Mouse (Mus musculus) right cerebral cortex, adult 18-20 months (tissue): Measurements from ENCODE around the gene Dbil5.
"Not testable (repeated sequence)": the region's sequence is repeated elsewhere in the genome, so short reads cannot be mapped to it uniquely, and the experiment has no call there.

Experiments
- DNase-seq: peaks from one replicate; pipeline ENCODE4 v3.0.0; 2022; ENCODE audit warnings: mixed read lengths

Gene Dbil5

DNA sequence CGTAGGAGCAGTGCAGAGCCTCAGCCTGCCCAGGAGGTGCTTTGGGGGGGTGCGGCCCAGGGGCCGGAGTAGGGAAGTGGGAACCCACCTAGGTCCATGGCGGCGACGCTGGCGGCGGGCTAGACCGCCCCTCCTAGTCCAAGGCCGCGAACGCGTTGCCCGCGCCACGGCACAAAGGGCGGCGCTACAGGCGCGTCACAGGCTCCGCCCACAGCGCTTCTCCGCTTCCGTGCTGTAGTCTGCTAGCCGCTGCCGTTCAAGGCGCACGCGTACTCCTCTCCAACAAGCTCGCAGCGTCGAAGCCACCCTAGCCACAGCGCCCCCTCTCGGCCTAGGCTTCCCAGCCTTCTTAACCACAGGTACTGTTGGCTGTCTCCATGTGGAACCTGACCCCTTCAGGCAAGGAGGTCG lies at the start of gene Dbil5, which contains the start of gene Gemin4:
Gene Dbil5, plus strand, starts transcription at position 219 of the 411 bp plus-strand sequence.
Gene Gemin4, minus strand, starts transcription at position 275 of the 411 bp plus-strand sequence.
- DNase-seq, result peak; percentile 98

DNA sequence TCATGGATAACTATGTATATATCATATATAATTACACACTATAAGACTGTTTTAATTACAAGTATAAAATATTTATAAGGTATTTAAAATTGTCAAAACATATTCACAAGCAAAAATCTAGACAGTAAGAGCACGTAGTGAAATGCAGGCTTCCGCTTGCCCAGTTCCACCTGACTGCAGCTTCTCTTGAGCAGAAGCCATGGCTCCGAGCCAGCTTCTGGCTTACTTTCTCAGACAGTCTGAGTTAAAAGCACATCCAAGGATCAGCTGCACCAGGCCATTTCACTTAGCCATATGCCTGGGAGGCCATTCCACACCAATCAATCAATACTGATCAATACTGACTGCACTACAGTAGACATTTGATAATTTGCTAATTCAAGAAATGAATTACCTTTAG lies 48.4 kb upstream of the Dbil5 start:
- no peak for DNase-seq

GRCm38 (mm10) chr11:76170207-76170606 lies 47.2 kb upstream of the Dbil5 start:
- no peak for DNase-seq

GRCm38 (mm10) chr11:76178726-76179494 lies 38.5 kb upstream of the Dbil5 start:
- DNase-seq, result peak; percentile 57

DNA sequence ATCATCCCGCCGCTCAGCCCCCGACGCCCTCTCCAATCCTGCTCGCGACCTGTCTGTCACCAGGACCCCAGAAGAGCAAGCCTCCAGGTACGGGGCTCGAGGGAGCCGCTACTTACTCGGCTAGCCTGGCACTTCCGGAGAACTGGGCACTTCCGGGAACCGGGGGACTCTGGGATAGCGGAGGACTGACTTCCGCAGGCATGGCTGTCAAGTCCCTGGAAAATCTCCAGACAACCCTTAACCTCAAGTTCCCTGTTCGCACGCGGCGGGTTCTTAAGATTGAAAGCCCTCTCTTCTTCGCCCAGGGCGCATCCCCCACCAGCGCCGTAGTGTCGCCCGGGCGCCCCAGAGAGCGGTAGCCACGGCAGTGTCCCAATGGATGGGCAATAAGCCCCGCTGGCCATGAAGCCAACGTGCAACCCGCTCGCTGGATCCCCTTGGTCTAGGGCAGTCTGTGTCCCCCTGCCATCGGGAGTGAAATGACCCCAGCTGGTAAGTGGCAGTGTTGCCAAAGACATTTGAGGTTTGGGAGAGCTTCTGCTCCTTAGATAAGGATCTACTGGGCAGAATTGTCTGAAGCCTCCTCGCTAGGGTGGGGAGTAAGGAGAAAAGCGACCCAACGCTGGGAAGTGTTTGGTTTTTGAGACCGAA lies 37.8 kb upstream of the Dbil5 start, which contains the start of the genes Vps53 and Fam57a:
Gene Vps53, minus strand, starts transcription at position 153 of the 651 bp plus-strand sequence.
Gene Fam57a, plus strand, starts transcription at position 177 of the 651 bp plus-strand sequence.
- DNase-seq, result peak; percentile 94

- DNase-seq, result no peak
Observed at GRCm38 (mm10) chr11:76180146-76180540, 37.3 kb upstream of the Dbil5 start.

DNA sequence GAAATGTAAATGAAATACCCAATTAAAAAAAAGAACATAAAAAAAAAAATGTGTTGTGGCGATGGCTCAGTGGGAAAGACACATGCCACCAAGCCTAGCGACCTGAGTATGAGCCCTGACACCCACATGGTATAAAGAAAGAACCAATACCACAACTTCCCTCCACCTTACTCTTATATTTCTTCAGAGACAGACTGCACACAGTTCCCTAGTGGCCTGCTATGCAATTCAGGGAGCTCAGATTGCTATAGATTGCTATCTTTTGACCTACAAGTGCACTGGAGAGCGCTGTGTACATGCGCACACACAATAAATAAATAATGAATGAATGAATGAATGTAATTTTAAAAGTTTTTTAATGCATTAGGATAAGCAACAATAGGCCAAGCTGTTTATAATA lies 33.7 kb upstream of the Dbil5 start:
- no peak for DNase-seq

DNA sequence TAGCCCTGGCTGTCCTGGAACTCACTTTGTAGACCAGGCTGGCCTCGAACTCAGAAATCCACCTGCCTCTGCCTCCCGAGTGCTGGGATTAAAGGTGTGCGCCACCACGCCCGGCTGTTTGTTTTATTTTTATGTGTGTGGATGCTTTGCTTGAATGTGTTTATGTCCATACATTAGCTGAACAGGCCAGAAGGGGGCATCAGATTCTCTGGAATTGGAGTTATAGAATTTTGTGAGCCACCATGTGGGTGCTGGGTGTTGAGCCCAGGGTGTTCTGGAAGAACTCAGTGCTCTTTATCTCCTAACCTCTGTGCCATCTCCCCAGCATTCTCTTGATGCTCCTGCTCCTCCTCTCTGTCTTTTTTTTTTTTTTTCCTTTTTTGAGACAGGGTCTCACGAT lies 30.5 kb upstream of the Dbil5 start:
- DNase-seq, result no peak

DNA sequence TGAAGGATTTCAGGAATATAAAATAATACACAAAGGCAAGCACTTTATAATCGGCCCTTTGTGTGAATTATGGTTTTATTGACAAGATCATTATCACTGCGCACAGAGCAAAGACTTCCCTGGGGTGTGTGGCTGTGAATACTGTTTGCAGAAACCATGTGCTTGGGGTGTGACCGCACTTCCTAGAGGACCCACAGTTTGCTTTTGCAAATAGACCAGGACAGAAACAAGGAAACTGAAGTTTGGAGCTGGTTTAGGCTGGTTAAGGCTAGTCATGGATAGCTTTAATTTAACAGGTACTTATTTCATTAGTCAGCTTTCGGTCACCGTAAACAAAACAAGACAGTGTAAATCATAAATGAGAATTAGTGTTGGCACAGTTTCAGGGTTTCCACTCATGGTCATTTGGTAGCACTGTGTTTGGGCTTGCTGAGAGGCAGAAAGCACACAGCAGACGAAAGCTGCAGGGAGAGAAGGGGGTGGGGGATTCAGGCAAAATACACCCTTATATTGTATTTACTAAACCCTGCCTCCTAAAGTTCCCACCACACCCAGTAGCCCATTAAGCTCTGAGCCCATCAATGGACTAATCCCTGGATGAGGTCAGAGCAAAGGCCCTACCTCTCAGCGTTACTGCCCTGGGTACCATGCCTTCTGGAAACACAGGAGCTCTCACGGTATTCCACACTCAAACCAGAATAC lies 21.0 kb upstream of the Dbil5 start:
- no peak for DNase-seq

DNA sequence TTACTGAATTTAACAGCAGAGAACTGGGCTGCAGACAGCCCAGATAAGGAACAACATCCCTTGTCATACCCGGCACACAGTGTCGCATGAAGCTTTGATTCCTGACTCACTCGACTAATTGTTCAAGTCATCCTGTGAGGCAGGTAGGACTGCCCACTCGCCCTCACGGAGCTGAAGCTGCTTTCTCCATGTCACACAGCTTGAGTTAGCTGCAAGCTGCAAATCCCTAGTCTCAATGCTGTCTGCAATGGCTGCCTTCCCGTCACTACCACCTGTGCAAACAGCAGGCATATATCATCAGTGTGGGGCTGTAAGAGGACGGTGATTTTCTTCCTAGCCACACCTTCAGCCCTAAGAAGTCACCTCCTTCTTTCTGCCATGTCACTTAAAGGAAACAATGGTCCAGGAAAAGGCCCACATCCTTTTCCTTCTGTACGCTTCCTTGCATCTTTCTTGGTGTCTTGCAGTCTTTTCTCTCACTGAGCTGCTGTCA lies 20.4 kb upstream of the Dbil5 start:
- DNase-seq, result no peak

DNA sequence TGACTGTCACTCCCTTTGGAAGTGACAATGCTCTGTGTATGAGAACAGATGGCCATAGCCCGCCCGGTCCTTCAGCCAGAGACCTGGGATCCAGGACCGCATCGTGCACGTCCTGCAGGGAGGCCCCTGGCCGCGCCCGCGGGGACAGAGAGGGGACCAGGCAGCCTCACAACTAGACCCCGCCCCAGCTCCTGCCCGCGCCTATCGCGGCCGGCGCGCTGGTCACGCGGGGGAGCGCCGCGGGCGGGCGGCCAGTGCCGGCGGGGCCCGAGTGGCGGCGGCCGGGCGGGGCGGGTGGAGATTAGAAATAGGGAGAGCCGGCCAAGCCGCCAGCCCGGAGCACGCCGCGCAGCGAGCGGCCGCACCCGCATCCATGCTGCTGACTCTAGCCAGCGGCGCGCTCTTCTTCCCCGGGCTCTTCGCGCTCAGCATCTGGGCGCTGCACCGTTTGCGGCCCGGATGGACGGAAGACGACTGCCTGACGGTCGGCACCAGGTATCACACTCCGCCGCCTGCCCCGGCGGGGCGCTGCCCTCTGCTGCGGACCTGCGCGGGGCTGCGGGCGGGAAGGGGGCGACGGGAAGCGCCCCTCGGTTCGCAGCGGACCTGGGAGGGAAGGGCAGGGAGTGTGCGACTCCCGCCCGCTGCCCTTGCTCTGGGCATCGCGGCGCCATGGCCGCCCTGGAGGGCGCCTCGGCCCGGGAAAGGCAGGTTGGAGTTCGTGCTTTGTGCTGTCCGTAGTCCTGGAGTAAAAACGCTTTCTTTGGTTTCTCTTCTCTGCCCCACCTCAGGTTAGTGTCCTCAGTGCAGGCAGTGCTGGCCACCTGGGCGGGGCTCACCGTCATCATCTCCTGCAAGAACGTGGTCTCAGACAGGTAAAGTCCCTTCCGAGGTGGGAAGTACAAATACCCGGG lies 15.4 kb upstream of the Dbil5 start:
- DNase-seq, result peak; percentile 89

DNA sequence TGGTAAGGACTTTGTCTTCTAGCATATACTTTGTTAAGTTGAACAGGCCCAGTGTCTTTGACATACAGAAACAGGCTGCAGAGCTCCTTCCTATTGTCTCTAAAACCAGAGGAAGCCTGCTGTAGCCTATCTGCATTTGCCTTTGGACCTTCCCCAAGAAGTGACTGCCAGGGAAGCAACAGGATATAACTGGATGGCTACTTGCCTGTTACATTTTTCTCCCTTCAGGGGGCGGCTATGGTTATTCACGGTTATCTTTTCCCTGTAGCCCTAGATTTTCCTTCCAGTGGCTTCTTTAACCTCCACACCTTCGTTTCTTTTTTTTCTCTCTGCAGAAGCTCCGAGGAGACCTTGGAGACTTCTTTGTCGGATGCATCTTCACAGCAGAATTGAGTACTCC lies 10.6 kb upstream of the Dbil5 start:
- DNase-seq, result no peak

- DNase-seq, result no peak
Observed at GRCm38 (mm10) chr11:76210228-76210985, 7.0 kb upstream of the Dbil5 start.

DNA sequence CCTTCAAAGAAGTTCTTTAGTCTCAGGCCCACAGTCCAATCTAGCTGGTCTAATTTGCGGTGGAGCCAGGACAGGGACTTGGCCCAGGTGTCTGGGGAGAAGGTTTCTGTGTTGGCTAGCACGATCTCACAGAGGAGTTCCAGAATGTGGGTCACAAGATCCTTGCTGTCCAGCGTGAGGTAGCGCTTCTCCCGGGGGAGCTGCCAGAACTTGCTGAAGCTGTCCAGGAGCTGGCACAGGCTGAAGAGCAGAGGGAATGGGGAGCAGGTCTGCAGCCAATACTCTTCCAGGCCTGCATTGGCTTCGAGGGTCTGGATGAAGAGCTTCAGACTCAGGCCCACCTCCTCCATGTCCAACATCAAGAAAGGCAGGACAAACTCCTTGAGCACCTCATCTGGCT lies 5.8 kb upstream of the Dbil5 start:
- not testable (repeated sequence) for DNase-seq

GRCm38 (mm10) chr11:76213841-76214240 lies 3.6 kb upstream of the Dbil5 start:
- no peak for DNase-seq

GRCm38 (mm10) chr11:76215011-76215410 lies 2.4 kb upstream of the Dbil5 start:
- no peak for DNase-seq

DNA sequence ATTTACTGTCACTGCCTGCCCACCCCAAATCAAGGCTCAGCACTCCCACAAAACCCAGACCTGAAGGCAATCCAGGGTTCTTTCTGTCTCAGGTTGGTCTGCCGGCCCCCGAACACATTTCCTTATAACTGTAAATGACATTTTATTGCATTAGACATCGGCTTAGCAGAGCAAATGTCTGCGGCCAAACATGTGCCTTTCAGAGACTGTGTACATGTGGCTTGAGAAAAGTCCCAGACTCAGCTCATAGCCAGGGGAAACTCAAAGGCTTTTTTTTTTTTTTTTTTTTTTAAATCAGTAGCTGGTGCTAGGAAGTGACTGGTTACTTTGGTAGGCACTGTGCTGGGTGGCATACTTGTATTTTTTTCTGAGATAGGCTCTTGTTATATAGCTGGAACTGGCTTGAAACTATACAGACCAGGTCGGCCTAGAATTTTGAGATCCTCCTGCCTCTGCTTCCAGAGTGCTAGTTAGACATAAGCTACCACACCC lies 1.3 kb upstream of the Dbil5 start:
- no peak for DNase-seq

- DNase-seq, result no peak
Observed at GRCm38 (mm10) chr11:76216681-76217389, 573 bp upstream of the Dbil5 start.

DNA sequence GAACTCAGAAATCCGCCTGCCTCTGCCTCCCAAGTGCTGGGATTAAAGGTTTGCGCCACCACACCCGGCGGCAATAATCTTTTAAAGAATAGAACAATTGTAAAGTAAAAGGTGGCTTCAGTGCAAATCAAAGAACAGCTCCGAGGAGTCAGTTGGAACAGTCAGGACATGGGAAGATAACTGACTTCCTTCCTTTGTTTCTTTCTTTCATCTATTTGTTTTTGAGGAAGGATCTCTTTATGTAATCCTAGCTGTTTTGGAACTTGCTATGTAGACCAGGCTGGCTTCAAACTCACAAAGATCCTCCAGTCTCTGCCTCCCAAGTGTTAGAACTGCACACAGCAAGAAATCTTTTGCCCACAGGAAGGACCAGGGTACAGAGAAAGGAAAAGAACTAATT lies 7.2 kb downstream of the Dbil5 start:
- DNase-seq, result no peak

DNA sequence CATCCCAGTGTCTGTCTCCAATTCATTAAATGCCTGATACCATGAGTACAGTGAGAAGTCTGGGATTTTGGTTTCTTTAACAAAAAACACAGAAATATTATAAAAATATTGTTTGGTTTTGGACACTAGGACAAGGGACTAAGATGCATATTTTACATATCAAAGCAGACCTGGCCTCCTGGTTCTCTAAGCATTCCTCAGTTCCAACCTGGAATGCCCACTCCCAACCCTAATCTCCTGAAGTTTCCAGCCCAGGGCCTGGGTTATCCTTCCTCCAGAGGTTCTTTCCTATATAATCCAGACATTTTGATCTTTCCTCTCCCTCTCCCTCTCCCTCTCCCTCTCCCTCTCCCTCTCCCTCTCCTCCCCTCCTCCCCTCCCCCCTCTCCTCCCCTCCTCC lies 7.6 kb downstream of the Dbil5 start:
- no peak for DNase-seq

DNA sequence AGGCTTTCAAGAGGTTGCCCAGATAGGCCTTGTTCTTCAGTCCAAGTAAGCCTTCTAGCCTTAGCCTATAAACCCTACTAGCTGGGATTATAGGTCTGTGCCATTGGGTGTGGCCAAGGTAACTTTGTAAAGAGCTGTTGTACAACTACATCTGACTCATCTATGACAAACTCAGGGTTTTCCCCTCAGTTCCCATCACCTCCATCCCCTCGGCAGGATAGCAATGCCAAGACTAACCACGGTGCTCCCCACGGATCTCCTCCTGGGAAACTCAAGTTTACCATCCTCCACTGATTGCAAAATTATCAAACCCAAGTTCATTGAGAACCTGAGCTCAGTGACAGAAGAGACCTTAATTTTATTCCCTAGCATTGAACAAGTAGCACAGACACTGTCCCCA lies 18.7 kb downstream of the Dbil5 start:
- no peak for DNase-seq
